Mouse (Mus musculus): ENCODE data around the gene Stkld1. TPM values are rescaled to one million over a fixed set of nuclear protein-coding genes. Genes with fewer than 3 reads are reported as not detected.
A peak's percentile ranks its signal among the peaks of the same experiment; 100 is the strongest.
"Not testable (repeated sequence)": the region's sequence is repeated elsewhere in the genome, so short reads cannot be mapped to it uniquely, and the experiment has no call there.

The Stkld1 gene
- not detected in 3 replicates for total RNA-seq (2017)

DNA sequence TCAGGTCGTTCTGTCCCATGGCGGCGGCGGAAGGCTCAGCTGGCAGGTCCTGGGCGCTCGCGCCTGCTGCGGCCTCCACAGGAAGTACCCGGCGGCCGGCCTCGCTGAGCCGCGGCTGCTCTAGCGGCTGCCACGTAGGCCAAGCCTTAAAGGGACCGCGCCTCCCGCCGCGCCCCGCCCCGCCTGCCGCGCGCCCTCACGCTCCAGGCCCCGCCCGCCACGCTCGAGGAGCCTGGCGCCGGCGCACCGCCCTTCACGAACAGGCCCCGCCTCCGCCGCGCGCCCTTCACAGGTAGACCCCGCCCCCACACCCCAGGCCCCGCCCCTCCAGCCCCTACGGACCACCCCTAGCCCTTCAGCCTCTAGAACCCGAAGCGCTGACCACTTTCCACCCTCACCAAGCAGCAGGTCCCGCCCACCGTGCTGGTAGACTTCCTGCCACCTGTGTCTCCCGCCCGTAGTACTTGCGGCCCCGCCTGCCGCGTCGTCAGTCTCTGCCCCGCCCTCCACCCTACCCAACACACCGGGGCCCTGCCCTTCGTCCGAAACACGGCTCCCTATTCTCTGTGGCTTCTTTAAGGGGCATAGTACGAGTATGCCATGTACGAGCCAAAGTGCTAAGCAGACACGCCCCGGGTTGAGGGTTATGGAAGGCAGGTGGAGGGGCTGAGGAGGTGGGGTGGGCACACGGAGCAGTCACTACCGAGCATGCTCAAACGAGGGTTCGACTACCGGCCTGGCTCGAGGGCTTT, at the start of gene Stkld1, which contains the start of gene Surf4:
Gene Stkld1, plus strand, starts transcription at position 744 of the 752 bp plus-strand sequence.
Gene Surf4, minus strand, starts transcription at position 625 of the 752 bp plus-strand sequence.
- ATAC-seq (replicated peaks; ENCODE audit: insufficient number of reproducible peaks, low FRiP score, low TSS enrichment, poor library complexity, severe bottlenecking): peak; percentile 75

DNA sequence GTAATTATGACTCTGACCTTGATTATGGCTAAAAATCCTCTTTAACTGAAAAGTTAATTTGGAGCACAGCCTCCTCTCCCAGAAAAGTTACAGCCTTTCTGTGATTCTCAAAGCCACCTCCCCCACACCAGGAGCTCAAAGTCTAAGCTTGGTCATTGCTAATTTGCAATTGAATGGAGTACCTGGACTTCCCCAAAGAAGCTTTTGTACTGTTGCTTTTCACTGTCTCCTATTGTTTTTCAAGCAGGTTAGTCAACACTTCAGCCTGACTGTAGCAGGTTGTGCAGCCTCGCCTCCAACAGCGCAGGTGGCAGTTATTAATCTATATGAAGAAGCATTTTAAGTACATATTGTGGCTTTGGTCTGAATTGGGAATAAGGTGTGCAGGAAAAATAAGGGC, 48.3 kb upstream of the Stkld1 start:
- ATAC-seq (replicated peaks; ENCODE audit: insufficient number of reproducible peaks, low FRiP score, low TSS enrichment, poor library complexity, severe bottlenecking): not testable (repeated sequence)

DNA sequence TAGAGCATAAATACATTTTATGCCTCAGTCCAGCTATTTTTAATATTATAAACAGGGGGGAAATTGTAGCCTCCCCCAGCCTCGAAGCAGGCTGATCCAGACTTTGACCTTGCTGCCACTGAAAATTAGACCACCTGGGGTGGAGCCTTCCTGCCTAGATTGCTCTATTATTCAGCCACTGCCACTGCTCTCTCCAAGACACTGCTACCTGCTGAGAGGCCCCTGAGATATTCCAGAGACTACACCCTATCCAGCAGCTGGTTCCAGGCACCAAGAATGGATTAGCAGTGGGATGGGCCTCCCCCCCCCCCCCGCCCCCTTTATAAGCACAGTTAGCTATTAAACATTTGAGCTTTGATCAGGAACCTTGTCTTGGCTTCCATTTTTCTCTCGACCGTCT, 47.7 kb upstream of the Stkld1 start:
- not testable (repeated sequence) for ATAC-seq (replicated peaks; ENCODE audit: insufficient number of reproducible peaks, low FRiP score, low TSS enrichment, poor library complexity, severe bottlenecking)

DNA sequence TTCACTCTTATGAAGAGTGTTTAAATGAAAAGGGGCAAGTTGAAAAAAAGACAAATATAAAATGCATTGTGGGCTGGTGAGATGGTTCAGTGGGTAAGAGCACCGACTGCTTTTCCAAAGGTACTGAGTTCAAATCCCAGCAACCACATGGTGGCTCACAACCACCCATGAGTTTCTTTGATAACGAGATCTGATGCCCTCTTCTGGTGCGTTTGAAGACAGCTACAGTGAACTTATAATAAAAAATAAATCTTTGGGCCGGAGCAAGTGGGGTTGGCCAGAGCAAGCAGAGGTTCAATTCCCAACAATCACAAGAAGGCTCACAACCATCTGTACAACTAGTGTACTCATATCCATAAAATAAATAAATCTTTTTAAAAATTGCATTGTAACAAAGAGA, 37.9 kb upstream of the Stkld1 start:
- no peak for ATAC-seq (replicated peaks; ENCODE audit: insufficient number of reproducible peaks, low FRiP score, low TSS enrichment, poor library complexity, severe bottlenecking)

DNA sequence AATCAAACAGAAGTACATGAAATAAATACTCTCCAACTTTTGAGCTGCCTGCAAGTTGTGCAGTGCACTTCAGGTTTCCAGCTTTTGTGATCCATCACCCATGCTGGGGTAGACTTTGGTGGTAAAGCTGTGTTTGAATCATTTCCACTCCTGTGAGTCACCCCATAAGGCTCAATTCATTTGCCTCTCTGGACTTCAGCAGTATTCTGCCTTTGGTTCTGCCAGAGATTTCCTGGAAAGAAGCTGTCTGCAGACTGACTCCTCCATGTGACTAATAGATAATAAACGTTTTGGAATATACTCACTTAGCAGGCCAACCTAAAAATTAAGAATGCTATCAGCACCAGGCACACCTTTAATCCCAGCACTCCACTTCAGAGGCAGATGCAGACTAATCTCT, 33.1 kb upstream of the Stkld1 start:
- ATAC-seq (replicated peaks; ENCODE audit: insufficient number of reproducible peaks, low FRiP score, low TSS enrichment, poor library complexity, severe bottlenecking): no peak

DNA sequence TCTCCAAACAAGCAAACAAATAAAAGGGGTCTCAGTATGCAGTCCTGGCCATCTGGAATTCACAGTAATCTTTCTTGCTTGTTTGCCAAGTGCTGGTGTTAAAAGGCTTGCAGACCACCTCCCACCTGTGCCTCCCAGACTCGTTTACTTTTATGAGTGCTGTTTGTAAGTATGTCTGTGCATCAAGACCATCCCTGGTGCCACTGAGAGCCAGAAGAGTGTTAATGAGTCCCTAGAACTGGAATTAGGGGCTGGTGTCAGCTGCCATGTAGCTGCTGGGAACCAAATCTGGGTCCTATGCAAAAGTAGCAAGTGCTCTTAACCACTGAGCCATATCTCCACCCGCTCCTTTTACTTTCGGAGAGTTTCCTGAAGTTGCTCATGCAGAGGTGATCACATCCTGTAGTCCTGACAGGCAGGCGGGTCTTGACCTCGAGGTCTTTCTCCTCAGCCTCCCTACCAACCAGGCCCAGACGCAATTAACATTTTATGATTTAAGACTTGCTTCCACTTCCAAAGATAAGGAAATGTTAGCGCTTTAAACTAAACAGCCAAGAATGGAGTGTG, 31.9 kb upstream of the Stkld1 start:
- no peak for ATAC-seq (replicated peaks; ENCODE audit: insufficient number of reproducible peaks, low FRiP score, low TSS enrichment, poor library complexity, severe bottlenecking)

DNA sequence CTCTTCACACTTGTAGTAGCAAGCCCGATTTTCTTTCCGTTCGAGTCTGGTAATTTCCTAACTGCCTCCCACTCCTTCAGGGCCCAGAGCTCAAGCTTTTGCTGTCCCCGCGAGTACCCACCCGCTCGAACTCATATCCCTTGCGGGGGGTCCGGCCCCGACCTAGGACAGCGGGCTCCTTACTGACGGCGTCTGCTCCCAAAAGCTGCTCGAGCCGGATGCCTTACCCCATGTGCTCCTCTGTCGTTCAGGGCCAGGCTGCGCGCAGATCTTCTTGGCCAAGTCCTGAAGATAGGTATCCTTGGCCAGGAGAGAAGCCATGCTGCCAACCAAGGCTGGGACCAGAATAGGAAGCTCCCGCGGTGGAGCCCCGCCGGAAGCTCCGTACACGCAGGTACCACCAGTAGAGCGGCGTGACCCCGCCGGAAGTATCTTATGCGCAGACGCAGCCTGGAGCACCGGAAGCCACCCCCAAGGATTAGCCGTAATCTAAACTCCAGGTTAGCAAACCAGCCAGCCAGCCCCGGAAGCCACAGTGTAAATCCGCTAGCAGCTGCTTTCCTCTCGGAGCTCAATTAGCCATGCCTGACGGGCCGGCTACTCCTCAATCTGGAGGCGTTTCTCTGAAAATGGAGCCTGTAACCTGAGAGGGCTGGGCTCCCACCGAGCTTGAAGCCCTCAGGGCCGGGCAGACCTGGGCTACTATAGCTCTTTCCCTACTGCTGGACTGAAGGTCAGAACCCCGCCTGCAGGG, 31.2 kb upstream of the Stkld1 start, which contains the start of gene Surf6:
Gene Surf6, minus strand, starts transcription at position 413 of the 754 bp plus-strand sequence.
- ATAC-seq (replicated peaks; ENCODE audit: insufficient number of reproducible peaks, low FRiP score, low TSS enrichment, poor library complexity, severe bottlenecking): peak; percentile 92

DNA sequence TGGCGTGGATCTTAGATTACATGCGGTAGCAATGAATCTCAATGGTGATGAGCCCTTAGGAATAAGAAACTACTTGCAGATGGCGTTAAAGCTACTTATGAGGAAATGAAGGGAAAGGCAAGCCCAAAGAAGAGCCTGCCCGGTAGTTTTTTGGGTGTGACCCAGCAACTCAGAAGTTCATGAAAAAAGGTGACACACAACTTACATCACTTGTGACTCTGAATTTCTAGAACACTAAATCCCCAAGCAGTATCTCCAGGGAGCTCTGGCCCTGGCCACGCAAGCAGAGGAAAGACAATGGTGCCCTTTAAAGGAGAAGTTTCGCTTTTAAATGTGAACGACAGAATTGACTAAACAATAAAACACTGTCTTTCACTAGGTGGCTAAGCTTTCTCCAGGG, 30.5 kb upstream of the Stkld1 start:
- no peak for ATAC-seq (replicated peaks; ENCODE audit: insufficient number of reproducible peaks, low FRiP score, low TSS enrichment, poor library complexity, severe bottlenecking)

DNA sequence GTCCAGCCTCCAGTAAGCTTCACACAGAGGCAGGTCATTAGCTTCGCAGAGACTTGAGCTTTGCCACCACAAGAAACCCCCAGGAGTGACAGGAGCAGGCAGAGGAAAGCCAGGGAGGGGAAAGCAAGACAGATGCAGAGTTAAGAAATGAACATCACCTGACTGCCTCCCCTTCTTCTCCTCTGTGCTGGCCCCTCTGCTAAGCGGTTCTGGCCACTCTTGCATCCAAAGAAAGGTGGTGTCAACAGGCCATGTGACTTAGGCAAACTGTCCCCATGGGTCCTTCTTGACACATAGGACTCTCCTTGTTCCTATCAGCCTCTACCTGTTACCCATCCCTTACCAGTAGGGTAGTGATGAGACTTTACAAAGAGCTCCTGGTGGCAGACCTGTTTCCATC, 27.9 kb upstream of the Stkld1 start:
- ATAC-seq (replicated peaks; ENCODE audit: insufficient number of reproducible peaks, low FRiP score, low TSS enrichment, poor library complexity, severe bottlenecking): no peak

DNA sequence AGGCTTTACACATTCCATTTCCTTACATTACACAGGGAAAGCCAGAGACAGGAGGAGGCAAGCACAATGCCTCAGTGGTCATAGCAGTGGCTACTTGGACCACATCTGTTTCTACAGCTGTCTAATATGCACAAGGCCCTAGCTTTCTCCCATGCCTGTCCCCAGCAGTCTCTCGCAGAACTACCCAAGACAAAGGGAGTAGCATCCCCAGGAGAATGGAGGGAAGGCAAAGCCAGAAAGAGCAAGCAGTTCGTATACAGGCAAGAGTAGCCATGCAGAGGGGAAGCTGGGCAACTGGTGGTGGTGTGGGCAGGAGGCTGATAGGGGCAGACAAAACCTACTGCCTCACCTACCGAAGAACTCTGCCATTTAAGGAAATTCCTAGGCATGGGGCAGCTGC, 27.4 kb upstream of the Stkld1 start:
- no peak for ATAC-seq (replicated peaks; ENCODE audit: insufficient number of reproducible peaks, low FRiP score, low TSS enrichment, poor library complexity, severe bottlenecking)

DNA sequence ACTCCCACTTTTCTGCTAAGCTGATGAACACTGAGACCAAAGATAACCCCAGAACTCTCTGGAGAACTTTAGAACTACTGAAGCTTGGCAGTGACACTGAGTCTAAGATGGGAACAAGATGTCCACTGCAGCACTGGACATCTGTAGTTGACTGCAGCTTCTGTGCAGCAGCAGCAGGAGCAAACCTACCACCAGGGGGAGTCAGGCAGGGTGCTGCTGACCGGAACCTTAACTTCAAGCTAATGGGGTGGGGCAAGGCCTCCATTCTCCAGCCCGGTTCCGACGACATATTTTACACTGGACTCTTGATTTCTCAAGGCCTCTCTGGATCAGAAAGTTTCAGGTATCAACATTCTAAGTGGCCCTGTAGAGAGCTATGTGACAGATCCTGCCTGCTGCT, 26.7 kb upstream of the Stkld1 start:
- ATAC-seq (replicated peaks; ENCODE audit: insufficient number of reproducible peaks, low FRiP score, low TSS enrichment, poor library complexity, severe bottlenecking): no peak

DNA sequence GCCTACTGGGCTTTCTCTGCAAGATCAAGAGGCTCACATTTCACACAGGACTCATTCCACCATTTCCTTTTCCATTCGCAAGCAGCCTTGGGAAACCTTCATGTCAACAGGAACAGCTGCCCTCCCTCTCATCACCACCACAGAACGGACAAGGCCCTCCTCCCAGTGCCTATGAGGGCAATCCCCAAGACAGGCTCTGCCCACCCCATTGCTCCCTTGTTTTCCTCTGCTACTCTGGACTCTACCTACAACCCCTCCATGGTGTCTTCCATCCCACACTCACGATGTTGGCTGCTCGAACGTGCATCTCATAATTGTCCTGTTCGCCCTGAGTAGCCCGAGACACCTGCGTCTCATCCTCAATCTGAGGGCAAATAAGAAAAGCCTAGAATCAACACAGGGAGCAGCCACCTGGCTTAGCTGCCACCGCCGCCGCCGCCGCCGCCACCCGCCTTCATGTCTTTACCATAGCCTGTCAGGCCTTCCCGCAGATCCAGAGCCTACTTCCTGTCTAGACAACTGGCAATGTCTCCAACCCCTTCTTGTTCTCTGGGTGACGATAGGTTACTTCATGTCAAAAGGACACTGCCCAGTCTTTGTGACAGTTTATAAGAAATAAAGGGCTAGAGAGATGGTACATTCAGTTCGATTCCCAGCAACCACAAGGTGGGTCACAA, 25.0 kb upstream of the Stkld1 start:
- ATAC-seq (replicated peaks; ENCODE audit: insufficient number of reproducible peaks, low FRiP score, low TSS enrichment, poor library complexity, severe bottlenecking): no peak

DNA sequence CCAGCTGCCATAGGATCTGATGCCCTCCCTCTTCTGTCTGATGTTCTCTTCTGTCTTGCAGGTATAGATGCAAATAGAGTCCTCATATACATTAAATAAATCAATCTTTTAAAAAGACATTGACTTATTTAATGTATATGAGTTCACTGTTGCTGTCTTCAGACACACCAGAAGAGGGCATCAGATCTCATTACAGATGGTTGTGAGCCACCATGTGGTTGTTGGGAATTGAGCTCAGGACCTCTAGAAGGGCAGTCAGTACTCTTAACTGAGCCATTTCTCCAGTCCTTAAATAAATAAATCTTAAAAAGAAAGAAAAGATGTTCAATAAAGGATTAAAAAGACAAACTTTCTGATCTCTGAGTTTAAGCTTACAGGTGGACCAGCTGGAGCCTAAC, 24.5 kb upstream of the Stkld1 start:
- ATAC-seq (replicated peaks; ENCODE audit: insufficient number of reproducible peaks, low FRiP score, low TSS enrichment, poor library complexity, severe bottlenecking): no peak

DNA sequence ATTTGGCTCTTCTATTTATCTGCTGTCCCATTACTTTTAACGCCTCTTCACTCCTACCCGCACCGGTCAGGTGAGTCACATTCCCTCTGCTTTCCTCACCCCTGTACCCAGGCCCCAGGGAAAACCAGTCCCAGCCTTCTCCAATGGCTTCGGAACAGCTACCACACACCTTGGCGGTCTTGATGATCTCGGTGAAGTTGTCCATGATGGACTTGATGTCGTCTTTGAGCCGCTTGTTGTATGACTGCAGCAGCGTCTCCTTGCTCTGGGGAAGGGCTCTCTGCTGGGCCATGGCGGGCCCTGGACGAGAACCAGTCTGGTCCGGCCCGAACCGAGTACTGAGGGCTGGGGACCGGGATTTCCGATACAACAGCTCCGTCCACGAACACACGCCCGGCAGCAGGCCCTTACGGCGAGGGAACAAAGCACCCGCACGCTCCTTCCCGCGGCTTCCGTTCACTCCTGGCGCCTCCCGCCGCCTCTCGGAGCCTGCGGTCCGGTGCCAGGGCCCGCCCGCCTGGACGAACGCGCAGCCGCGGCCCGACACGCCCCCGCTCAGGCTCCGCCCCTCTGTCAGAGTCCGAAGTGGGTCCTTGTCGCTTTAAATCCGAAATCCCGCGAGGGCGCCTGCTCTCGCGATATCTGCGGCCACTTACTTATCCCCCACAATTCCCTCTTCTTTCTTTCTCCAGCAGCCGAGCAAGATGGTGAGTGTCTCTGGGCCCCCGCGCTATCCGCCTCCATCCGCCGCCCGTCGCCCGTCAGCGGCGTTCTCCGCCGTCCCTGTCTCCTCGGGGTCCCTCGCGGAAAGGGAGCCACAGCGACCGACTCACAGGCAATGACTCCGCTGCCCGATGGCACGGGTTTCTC, 23.5 kb upstream of the Stkld1 start, which contains the start of the genes Med22 and Rpl7a:
Gene Med22, minus strand, starts transcription at position 554 of the 870 bp plus-strand sequence.
Gene Rpl7a, plus strand, starts transcription at position 641 of the 870 bp plus-strand sequence.
- ATAC-seq (replicated peaks; ENCODE audit: insufficient number of reproducible peaks, low FRiP score, low TSS enrichment, poor library complexity, severe bottlenecking): peak; percentile 80

DNA sequence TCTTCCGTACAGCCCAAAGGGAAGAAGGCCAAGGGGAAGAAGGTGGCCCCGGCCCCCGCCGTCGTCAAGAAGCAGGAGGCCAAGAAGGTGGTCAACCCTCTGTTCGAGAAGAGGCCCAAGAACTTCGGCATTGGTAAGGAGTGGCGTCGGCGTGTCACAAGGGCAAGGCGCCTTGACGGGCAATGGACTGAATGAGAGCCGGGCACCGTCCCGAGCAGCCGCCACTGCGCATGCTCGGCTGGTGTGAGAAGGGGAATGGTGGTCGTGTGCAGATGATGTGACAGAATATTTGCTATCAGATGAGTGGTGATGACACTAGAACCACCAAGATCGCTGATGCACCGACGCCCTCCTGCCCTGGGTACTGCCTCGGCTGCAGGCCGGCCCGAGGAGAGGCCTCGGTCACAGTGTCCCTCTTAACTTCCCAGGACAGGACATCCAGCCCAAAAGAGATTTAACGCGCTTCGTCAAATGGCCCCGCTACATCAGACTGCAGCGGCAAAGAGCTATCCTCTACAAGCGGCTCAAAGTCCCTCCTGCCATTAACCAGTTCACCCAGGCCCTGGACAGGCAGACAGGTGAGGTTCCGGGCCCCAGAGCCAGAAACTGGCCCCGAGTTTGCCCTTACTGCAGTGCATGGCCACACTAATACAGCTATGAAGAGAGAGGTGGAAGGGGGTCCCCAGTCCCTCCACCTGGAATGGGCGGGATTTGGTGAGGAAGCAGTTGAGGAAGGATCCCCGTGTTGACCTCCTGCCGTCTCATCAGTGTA, 22.7 kb upstream of the Stkld1 start:
- ATAC-seq (replicated peaks; ENCODE audit: insufficient number of reproducible peaks, low FRiP score, low TSS enrichment, poor library complexity, severe bottlenecking): no peak

DNA sequence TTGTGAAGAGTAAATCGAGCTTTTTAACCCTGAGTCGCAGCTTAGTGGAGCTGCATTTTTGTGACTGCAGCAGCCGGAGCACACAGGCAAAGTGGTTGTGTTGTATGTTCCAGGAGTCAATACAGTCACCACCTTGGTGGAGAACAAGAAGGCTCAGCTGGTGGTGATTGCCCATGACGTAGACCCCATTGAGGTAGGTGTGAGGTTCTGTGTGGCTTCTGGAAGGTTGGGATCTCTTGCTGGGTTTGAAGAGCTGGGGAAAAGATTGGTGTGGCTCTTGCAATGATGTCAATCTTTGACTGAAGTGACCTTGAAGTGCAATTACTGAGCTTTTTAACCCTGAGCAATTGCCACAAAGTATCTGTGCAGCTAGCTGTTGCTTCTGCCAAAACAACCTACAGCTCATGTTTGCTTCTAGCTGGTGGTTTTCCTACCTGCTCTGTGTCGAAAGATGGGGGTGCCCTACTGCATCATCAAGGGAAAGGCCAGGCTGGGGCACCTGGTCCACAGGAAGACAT, 21.5 kb upstream of the Stkld1 start:
- ATAC-seq (replicated peaks; ENCODE audit: insufficient number of reproducible peaks, low FRiP score, low TSS enrichment, poor library complexity, severe bottlenecking): no peak

DNA sequence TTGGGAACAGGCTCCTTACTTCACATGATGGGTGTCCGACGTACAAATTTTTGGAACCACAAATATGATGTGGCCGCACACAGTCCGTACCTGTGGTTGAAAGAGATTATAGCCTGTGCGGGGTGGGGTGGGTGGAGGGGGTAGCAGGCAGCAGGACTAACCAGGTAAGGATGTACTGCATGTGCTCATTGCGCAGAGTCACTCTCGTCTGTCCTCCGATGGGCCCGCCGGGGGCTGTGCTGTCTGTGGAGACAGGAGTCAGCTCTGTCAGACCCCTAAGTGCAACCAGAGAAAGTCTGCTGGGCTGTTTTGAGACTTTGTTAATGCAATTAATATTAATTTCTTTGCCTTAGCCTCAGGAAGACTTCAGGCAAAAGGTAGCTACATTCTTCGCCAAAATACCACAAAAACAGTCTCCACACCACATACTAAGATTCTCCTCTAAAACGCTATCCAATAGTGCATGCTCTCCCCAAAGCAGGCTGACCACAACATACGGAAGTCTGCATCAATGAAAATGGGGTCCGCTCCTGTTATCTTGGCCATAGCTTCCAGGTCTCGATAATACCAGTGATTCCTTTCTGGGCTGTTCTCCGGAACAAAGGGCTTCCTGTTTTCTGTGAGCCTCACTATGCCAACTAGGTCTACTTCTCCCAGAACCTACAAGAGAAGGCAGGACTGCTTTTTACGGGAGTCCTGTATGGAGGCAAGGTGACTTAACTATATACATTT, 20.3 kb upstream of the Stkld1 start:
- no peak for ATAC-seq (replicated peaks; ENCODE audit: insufficient number of reproducible peaks, low FRiP score, low TSS enrichment, poor library complexity, severe bottlenecking)
